Mouse (Mus musculus) hindbrain, embryonic 12.5 days (tissue): ENCODE measurements around the gene Siah1a. TPM values are rescaled to one million over a fixed set of nuclear protein-coding genes. Genes with fewer than 3 reads are reported as not detected.

Experiments
- ATAC-seq: fragments of 200-750 bp; cut with Nextera tagmentation; 2 replicates; pipeline ENCODE4 v1.8.0; 2017; ENCODE audit warnings: moderate TSS enrichment; ENCODE audit not compliant: low FRiP score
- H3K27ac ChIP-seq: fragments of 300-500 bp; sonication (generic); 2 replicates; pipeline ENCODE4 v1.5.1; 2016; ENCODE audit warnings: mild to moderate bottlenecking
- H3K27me3 ChIP-seq: fragments of 300-500 bp; sonication (generic); 2 replicates; pipeline ENCODE4 v1.6.1; 2016; ENCODE audit warnings: mild to moderate bottlenecking
- H3K36me3 ChIP-seq: fragments of 300-500 bp; sonication (generic); 2 replicates; pipeline ENCODE4 v1.6.1; 2016; ENCODE audit warnings: mild to moderate bottlenecking
- H3K4me1 ChIP-seq: fragments of 300-500 bp; sonication (generic); 2 replicates; pipeline ENCODE4 v1.6.1; 2016
- H3K4me2 ChIP-seq: fragments of 300-500 bp; sonication (generic); replicated peaks from 2 replicates; pipeline ENCODE4 v1.6.1; 2016; ENCODE audit warnings: mild to moderate bottlenecking
- H3K4me3 ChIP-seq: fragments of 300-500 bp; sonication (generic); 2 replicates; pipeline ENCODE4 v1.5.1; 2016; ENCODE audit warnings: mild to moderate bottlenecking
- H3K9ac ChIP-seq: fragments of 300-500 bp; sonication (generic); 2 replicates; pipeline ENCODE4 v1.6.1; 2016; ENCODE audit warnings: mild to moderate bottlenecking, moderate library complexity
- H3K9me3 ChIP-seq: fragments of 300-500 bp; sonication (generic); replicated peaks from 2 replicates; pipeline ENCODE4 v1.6.1; 2016; ENCODE audit warnings: mild to moderate bottlenecking
- WGBS: fragments of 180-500 bp; shearing (Covaris S2); methylation state at CpG from one replicate; pipeline ENCODE4 v1.1.7; 2016; 5-methylcytosine and 5-hydroxymethylcytosine counted together
- polyA plus RNA-seq: library from polyadenylated mRNA; unstranded; fragments of >200 nt; fragmentation: Nextera tagmentation; extraction: Ambion mirVana; gene quantifications from 2 replicates; pipeline ENCODE4 v1.2.1, GENCODE M21; 2016

Gene Siah1a
- polyA plus RNA-seq, 1 experiment from 2014 or later, result 87.8 TPM

GRCm38 (mm10) chr8:86718332-86718994 is 27.3 kb downstream of the Siah1a start:
- H3K4me2 ChIP-seq, result no peak overlapping the region
- no peaks in the 10 kb centered on the region for H3K27me3 ChIP-seq
- 93% methylated on average over 2 of the region's 2 CpGs for WGBS
- no peaks in the 10 kb centered on the region for H3K9me3 ChIP-seq
- H3K4me3 ChIP-seq, result no peak overlapping the region
- peaks cover 36% of the 10 kb centered on the region for H3K36me3 ChIP-seq
- peaks cover 6% of the 10 kb centered on the region for H3K4me1 ChIP-seq
- no peak overlapping the region for H3K9ac ChIP-seq
- ATAC-seq, result no peak
- no peak overlapping the region for H3K27ac ChIP-seq

GRCm38 (mm10) chr8:86713407-86714188 is 32.1 kb downstream of the Siah1a start:
- 50% methylated on average over 14 of the region's 14 CpGs for WGBS
- H3K36me3 ChIP-seq, result peaks cover 31% of the 10 kb centered on the region
- H3K4me1 ChIP-seq, result peaks cover 17% of the 10 kb centered on the region
- H3K27me3 ChIP-seq, result no peaks in the 10 kb centered on the region
- no peak overlapping the region for H3K4me3 ChIP-seq
- no peaks in the 10 kb centered on the region for H3K9me3 ChIP-seq
- no peak overlapping the region for H3K9ac ChIP-seq
- peak; percentile 80 for ATAC-seq
- H3K4me2 ChIP-seq, result no peak overlapping the region
- H3K27ac ChIP-seq, result peak overlapping the region; percentile 66

- H3K27me3 ChIP-seq, result no peaks in the 10 kb centered on the region
- H3K27ac ChIP-seq, result peak overlapping the region; percentile 66; the same call in 1 of the 2 replicates
- no peak overlapping the region for H3K4me2 ChIP-seq
- H3K4me3 ChIP-seq, result no peak overlapping the region
- H3K4me1 ChIP-seq, result peaks cover 17% of the 10 kb centered on the region
- ATAC-seq, result no peak
- H3K9me3 ChIP-seq, result no peaks in the 10 kb centered on the region
- over 99% methylated on average over 3 of the region's 3 CpGs for WGBS
- no peak overlapping the region for H3K9ac ChIP-seq
- H3K36me3 ChIP-seq, result peaks cover 25% of the 10 kb centered on the region
These were observed 33.1 kb downstream of the Siah1a start for GRCm38 (mm10) chr8:86712594-86712993.

GRCm38 (mm10) chr8:86707873-86708272 is 37.9 kb downstream of the Siah1a start:
- 0 out of 2 replicates have a peak, but pooled peaks cover 15% of the 10 kb centered on the region for H3K36me3 ChIP-seq
- H3K9me3 ChIP-seq, result no peaks in the 10 kb centered on the region
- 72% methylated on average over 4 of the region's 4 CpGs for WGBS
- H3K27ac ChIP-seq, result no peak overlapping the region
- H3K4me1 ChIP-seq, result peaks cover 5% of the 10 kb centered on the region
- H3K4me2 ChIP-seq, result no peak overlapping the region
- no peak overlapping the region for H3K9ac ChIP-seq
- H3K4me3 ChIP-seq, result no peak overlapping the region
- ATAC-seq, result no peak
- H3K27me3 ChIP-seq, result no peaks in the 10 kb centered on the region

- Histone ChIP-seq H3K9ac (no peak overlapping the region), H3K27me3 (no peaks in the 10 kb centered on the region), H3K4me3 (no peak overlapping the region), H3K36me3 (0 out of 2 replicates have a peak, but pooled peaks cover 15% of the 10 kb centered on the region), H3K27ac (no peak overlapping the region), H3K4me1 (no peaks in the 10 kb centered on the region), H3K4me2 (no peak overlapping the region), H3K9me3 (no peaks in the 10 kb centered on the region)
- no peak for ATAC-seq
- 82% methylated on average over 5 of the region's 5 CpGs for WGBS
These were observed 39.0 kb downstream of the Siah1a start for GRCm38 (mm10) chr8:86706756-86707155.

- Histone ChIP-seq H3K4me2 (no peak overlapping the region), H3K36me3 (0 out of 2 replicates have a peak, but pooled peaks cover 6% of the 10 kb centered on the region), H3K4me1 (no peaks in the 10 kb centered on the region), H3K4me3 (no peak overlapping the region), H3K27me3 (no peaks in the 10 kb centered on the region), H3K9me3 (no peaks in the 10 kb centered on the region), H3K27ac (no peak overlapping the region), H3K9ac (no peak overlapping the region)
- WGBS, result 77% methylated on average over 3 of the region's 3 CpGs
- no peak for ATAC-seq
These were observed 40.4 kb downstream of the Siah1a start for GRCm38 (mm10) chr8:86705317-86705716.

- Histone ChIP-seq H3K27ac (no peak overlapping the region), H3K9me3 (no peaks in the 10 kb centered on the region), H3K27me3 (no peaks in the 10 kb centered on the region), H3K36me3 (peaks cover 9% of the 10 kb centered on the region; the same call in 1 of the 2 replicates), H3K4me2 (no peak overlapping the region), H3K4me3 (no peak overlapping the region), H3K4me1 (no peaks in the 10 kb centered on the region), H3K9ac (no peak overlapping the region)
- WGBS, result 93% methylated on average over 3 of the region's 3 CpGs
- no peak for ATAC-seq
These were observed 43.3 kb downstream of the Siah1a start for GRCm38 (mm10) chr8:86702453-86702852.

GRCm38 (mm10) chr8:86699471-86699870 is 46.3 kb downstream of the Siah1a start:
- no peak overlapping the region for H3K27ac ChIP-seq
- WGBS, result 93% methylated on average over 12 of the region's 12 CpGs
- peaks cover 11% of the 10 kb centered on the region; the same call in 1 of the 2 replicates for H3K36me3 ChIP-seq
- no peak overlapping the region for H3K4me2 ChIP-seq
- no peak overlapping the region for H3K4me3 ChIP-seq
- no peaks in the 10 kb centered on the region for H3K4me1 ChIP-seq
- H3K9ac ChIP-seq, result no peak overlapping the region
- H3K27me3 ChIP-seq, result no peaks in the 10 kb centered on the region
- no peak for ATAC-seq
- no peaks in the 10 kb centered on the region for H3K9me3 ChIP-seq

- Histone ChIP-seq H3K36me3 (peaks cover 11% of the 10 kb centered on the region; the same call in 1 of the 2 replicates), H3K4me2 (no peak overlapping the region), H3K9me3 (no peaks in the 10 kb centered on the region), H3K27ac (no peak overlapping the region), H3K27me3 (no peaks in the 10 kb centered on the region), H3K4me3 (no peak overlapping the region), H3K9ac (no peak overlapping the region), H3K4me1 (no peaks in the 10 kb centered on the region)
- ATAC-seq, result no peak
- WGBS, result 61% methylated on average over 1 of the region's 1 CpGs
These were observed 46.8 kb downstream of the Siah1a start for GRCm38 (mm10) chr8:86698811-86699421.

GRCm38 (mm10) chr8:86695703-86696102 is 50.0 kb downstream of the Siah1a start:
- H3K4me2 ChIP-seq, result no peak overlapping the region
- no peaks in the 10 kb centered on the region for H3K4me1 ChIP-seq
- no peaks in the 10 kb centered on the region for H3K27me3 ChIP-seq
- H3K4me3 ChIP-seq, result no peak overlapping the region
- peaks cover 11% of the 10 kb centered on the region; the same call in 1 of the 2 replicates for H3K36me3 ChIP-seq
- WGBS, result 95% methylated on average over 2 of the region's 2 CpGs
- H3K27ac ChIP-seq, result no peak overlapping the region
- ATAC-seq, result no peak
- no peaks in the 10 kb centered on the region for H3K9me3 ChIP-seq
- H3K9ac ChIP-seq, result no peak overlapping the region

- ATAC-seq, result no peak
- Histone ChIP-seq H3K36me3 (0 out of 2 replicates have a peak, but pooled peaks cover 5% of the 10 kb centered on the region), H3K4me1 (no peaks in the 10 kb centered on the region), H3K27me3 (no peaks in the 10 kb centered on the region), H3K4me3 (no peak overlapping the region), H3K4me2 (no peak overlapping the region), H3K9me3 (no peaks in the 10 kb centered on the region), H3K9ac (no peak overlapping the region), H3K27ac (no peak overlapping the region)
- 86% methylated on average over 1 of the region's 1 CpGs for WGBS
These were observed 51.7 kb downstream of the Siah1a start for GRCm38 (mm10) chr8:86694011-86694410.

GRCm38 (mm10) chr8:86692107-86692506 is 53.6 kb downstream of the Siah1a start:
- 88% methylated on average over 1 of the region's 1 CpGs for WGBS
- H3K9me3 ChIP-seq, result no peaks in the 10 kb centered on the region
- no peak overlapping the region for H3K9ac ChIP-seq
- H3K4me2 ChIP-seq, result no peak overlapping the region
- H3K4me3 ChIP-seq, result no peak overlapping the region
- H3K4me1 ChIP-seq, result no peaks in the 10 kb centered on the region
- no peaks in the 10 kb centered on the region for H3K27me3 ChIP-seq
- 0 out of 2 replicates have a peak, but pooled peaks cover 5% of the 10 kb centered on the region for H3K36me3 ChIP-seq
- no peak overlapping the region for H3K27ac ChIP-seq
- ATAC-seq, result no peak
